Mouse (Mus musculus) limb, embryonic 15.5 days (tissue): ENCODE measurements around the gene Xdh. TPM values are rescaled to one million over a fixed set of nuclear protein-coding genes. Genes with fewer than 3 reads are reported as not detected.

ENCODE experiments used
- ATAC-seq: fragments of 200-750 bp; cut with Nextera tagmentation; 2 replicates; pipeline ENCODE4 v1.8.0; 2017; ENCODE audit warnings: low read depth, moderate TSS enrichment; ENCODE audit not compliant: insufficient number of reproducible peaks, low FRiP score, low TSS enrichment
- H3K27ac ChIP-seq: fragments of 300-500 bp; sonication (generic); 2 replicates; pipeline ENCODE4 v1.5.1; 2015; ENCODE audit warnings: moderate library complexity, mild to moderate bottlenecking, inconsistent platforms
- H3K27me3 ChIP-seq: fragments of 300-500 bp; sonication (generic); 2 replicates; pipeline ENCODE4 v1.6.1; 2015; ENCODE audit warnings: inconsistent platforms
- H3K36me3 ChIP-seq: fragments of 300-500 bp; sonication (generic); 2 replicates; pipeline ENCODE4 v1.6.1; 2015; ENCODE audit warnings: inconsistent platforms
- H3K4me1 ChIP-seq: fragments of 300-500 bp; sonication (generic); 2 replicates; pipeline ENCODE4 v1.6.1; 2015; ENCODE audit warnings: inconsistent platforms
- H3K4me2 ChIP-seq: fragments of 300-500 bp; sonication (generic); 2 replicates; pipeline ENCODE4 v1.6.1; 2015; ENCODE audit warnings: mild to moderate bottlenecking, inconsistent platforms
- H3K4me3 ChIP-seq: fragments of 300-500 bp; sonication (generic); 2 replicates; pipeline ENCODE4 v1.5.1; 2015; ENCODE audit warnings: mild to moderate bottlenecking, inconsistent platforms
- H3K9ac ChIP-seq: fragments of 300-500 bp; sonication (generic); 2 replicates; pipeline ENCODE4 v1.6.1; 2015; ENCODE audit warnings: inconsistent platforms
- H3K9me3 ChIP-seq: fragments of 300-500 bp; sonication (generic); 2 replicates; pipeline ENCODE4 v1.6.1; 2016; ENCODE audit warnings: inconsistent platforms
- WGBS: fragments of 180-500 bp; shearing (Covaris S2); methylation state at CpG from one replicate; pipeline ENCODE4 v1.1.7; 2015; 5-methylcytosine and 5-hydroxymethylcytosine counted together
- polyA plus RNA-seq: library from polyadenylated mRNA; unstranded; fragments of >200 nt; fragmentation: Nextera tagmentation; extraction: Ambion mirVana; gene quantifications from 2 replicates; pipeline ENCODE4 v1.2.1, GENCODE M21; 2015

The Xdh gene
- 1.2 and 1.5 TPM in 2 replicates for polyA plus RNA-seq

GRCm38 (mm10) chr17:73950062-73950735, at the start of gene Xdh:
Xdh (minus strand) TSS chr17:73950196.
- 69% methylated on average over 13 of the region's 13 CpGs for WGBS
- Histone ChIP-seq H3K4me1 (no peaks in the 10 kb centered on the region), H3K4me3 (no peak within 1 kb of the TSS), H3K4me2 (no peak within 1 kb of the TSS), H3K36me3 (no peaks in the 10 kb centered on the region), H3K9me3 (no peaks in the 10 kb centered on the region), H3K9ac (no peak within 1 kb of the TSS), H3K27ac (no peak within 1 kb of the TSS), H3K27me3 (no peaks in the 10 kb centered on the region)
- no peak for ATAC-seq

GRCm38 (mm10) chr17:73995907-73996645, 46.1 kb upstream of the Xdh start:
- Histone ChIP-seq H3K27ac (no peak overlapping the region), H3K9ac (no peak overlapping the region), H3K27me3 (no peaks in the 10 kb centered on the region), H3K9me3 (no peaks in the 10 kb centered on the region), H3K36me3 (no peaks in the 10 kb centered on the region), H3K4me1 (no peaks in the 10 kb centered on the region), H3K4me2 (no peak overlapping the region), H3K4me3 (no peak overlapping the region)
- ATAC-seq: no peak
- WGBS: 83% methylated on average over 13 of the region's 13 CpGs

GRCm38 (mm10) chr17:73991264-73991663, 41.3 kb upstream of the Xdh start:
- WGBS: 88% methylated on average over 4 of the region's 4 CpGs
- H3K27ac ChIP-seq: no peak overlapping the region

GRCm38 (mm10) chr17:73986571-73986970, 36.6 kb upstream of the Xdh start:
- no peak for ATAC-seq
- no peaks in the 10 kb centered on the region for H3K9me3 ChIP-seq
- H3K9ac ChIP-seq: no peak overlapping the region
- H3K4me3 ChIP-seq: no peak overlapping the region
- H3K27ac ChIP-seq: no peak overlapping the region
- 63% methylated on average over 2 of the region's 2 CpGs for WGBS
- H3K4me1 ChIP-seq: peaks cover 4% of the 10 kb centered on the region; the same call in 1 of the 2 replicates
- no peaks in the 10 kb centered on the region for H3K36me3 ChIP-seq
- H3K27me3 ChIP-seq: no peaks in the 10 kb centered on the region
- H3K4me2 ChIP-seq: no peak overlapping the region

More at GRCm38 (mm10) chr17:73991264-73991663, 41.3 kb upstream of the Xdh start:
- ATAC-seq: no peak
- no peaks in the 10 kb centered on the region for H3K4me1 ChIP-seq
- H3K27me3 ChIP-seq: no peaks in the 10 kb centered on the region
- no peak overlapping the region for H3K9ac ChIP-seq
- H3K9me3 ChIP-seq: no peaks in the 10 kb centered on the region
- no peak overlapping the region for H3K4me3 ChIP-seq
- H3K4me2 ChIP-seq: no peak overlapping the region
- no peaks in the 10 kb centered on the region for H3K36me3 ChIP-seq

GRCm38 (mm10) chr17:73985936-73986335, 35.9 kb upstream of the Xdh start:
- ATAC-seq: no peak
- Histone ChIP-seq H3K4me3 (no peak overlapping the region), H3K36me3 (no peaks in the 10 kb centered on the region), H3K9me3 (no peaks in the 10 kb centered on the region), H3K27ac (no peak overlapping the region), H3K9ac (no peak overlapping the region), H3K27me3 (no peaks in the 10 kb centered on the region), H3K4me1 (peaks cover 4% of the 10 kb centered on the region; the same call in 1 of the 2 replicates), H3K4me2 (no peak overlapping the region)
- WGBS: 90% methylated on average over 4 of the region's 4 CpGs

GRCm38 (mm10) chr17:73984508-73984907, 34.5 kb upstream of the Xdh start:
- Histone ChIP-seq H3K36me3 (no peaks in the 10 kb centered on the region), H3K9ac (no peak overlapping the region), H3K9me3 (no peaks in the 10 kb centered on the region), H3K27ac (no peak overlapping the region), H3K4me3 (no peak overlapping the region), H3K4me1 (peaks cover 4% of the 10 kb centered on the region; the same call in 1 of the 2 replicates), H3K4me2 (no peak overlapping the region), H3K27me3 (no peaks in the 10 kb centered on the region)
- 6% methylated on average over 4 of the region's 4 CpGs for WGBS
- no peak for ATAC-seq

GRCm38 (mm10) chr17:73982871-73983270, 32.9 kb upstream of the Xdh start:
- no peak overlapping the region for H3K9ac ChIP-seq
- no peak overlapping the region for H3K4me2 ChIP-seq
- 76% methylated on average over 1 of the region's 1 CpGs for WGBS
- no peaks in the 10 kb centered on the region for H3K9me3 ChIP-seq
- H3K4me3 ChIP-seq: no peak overlapping the region
- H3K27ac ChIP-seq: no peak overlapping the region
- no peaks in the 10 kb centered on the region for H3K27me3 ChIP-seq
- no peak for ATAC-seq
- no peaks in the 10 kb centered on the region for H3K36me3 ChIP-seq
- H3K4me1 ChIP-seq: peaks cover 4% of the 10 kb centered on the region; the same call in 1 of the 2 replicates

- no peak for ATAC-seq
- Histone ChIP-seq H3K9me3 (no peaks in the 10 kb centered on the region), H3K27me3 (no peaks in the 10 kb centered on the region), H3K36me3 (no peaks in the 10 kb centered on the region), H3K27ac (no peak overlapping the region), H3K4me3 (no peak overlapping the region), H3K4me2 (no peak overlapping the region), H3K9ac (no peak overlapping the region), H3K4me1 (no peaks in the 10 kb centered on the region)
Measured at GRCm38 (mm10) chr17:73976066-73976465, 26.1 kb upstream of the Xdh start.

GRCm38 (mm10) chr17:73972648-73973047, 22.7 kb upstream of the Xdh start:
- H3K4me1 ChIP-seq: no peaks in the 10 kb centered on the region
- H3K27me3 ChIP-seq: no peaks in the 10 kb centered on the region
- no peak overlapping the region for H3K4me3 ChIP-seq
- no peaks in the 10 kb centered on the region for H3K36me3 ChIP-seq
- no peak for ATAC-seq
- WGBS: 89% methylated on average over 11 of the region's 11 CpGs
- H3K9ac ChIP-seq: no peak overlapping the region
- no peak overlapping the region for H3K27ac ChIP-seq
- H3K4me2 ChIP-seq: no peak overlapping the region
- no peaks in the 10 kb centered on the region for H3K9me3 ChIP-seq

- H3K9me3 ChIP-seq: no peaks in the 10 kb centered on the region
- H3K4me2 ChIP-seq: no peak overlapping the region
- no peak overlapping the region for H3K9ac ChIP-seq
- ATAC-seq: no peak
- no peak overlapping the region for H3K27ac ChIP-seq
- no peak overlapping the region for H3K4me3 ChIP-seq
- WGBS: 69% methylated on average over 4 of the region's 4 CpGs
- no peaks in the 10 kb centered on the region for H3K36me3 ChIP-seq
- no peaks in the 10 kb centered on the region for H3K27me3 ChIP-seq
- H3K4me1 ChIP-seq: no peaks in the 10 kb centered on the region
Measured at GRCm38 (mm10) chr17:73971291-73971690, 21.3 kb upstream of the Xdh start.

GRCm38 (mm10) chr17:73970361-73971027, 20.5 kb upstream of the Xdh start:
- WGBS: 50% methylated on average over 3 of the region's 3 CpGs
- no peak overlapping the region for H3K4me2 ChIP-seq
- no peak overlapping the region for H3K4me3 ChIP-seq
- H3K27me3 ChIP-seq: no peaks in the 10 kb centered on the region
- no peaks in the 10 kb centered on the region for H3K4me1 ChIP-seq
- H3K9ac ChIP-seq: no peak overlapping the region
- H3K9me3 ChIP-seq: no peaks in the 10 kb centered on the region
- no peak overlapping the region for H3K27ac ChIP-seq
- H3K36me3 ChIP-seq: no peaks in the 10 kb centered on the region
- peak; percentile 74; the same call in 1 of the 2 replicates for ATAC-seq

GRCm38 (mm10) chr17:73964856-73965255, 14.9 kb upstream of the Xdh start:
- 88% methylated on average over 9 of the region's 9 CpGs for WGBS
- Histone ChIP-seq H3K4me3 (no peak overlapping the region), H3K27ac (no peak overlapping the region), H3K4me1 (peaks cover 13% of the 10 kb centered on the region), H3K9ac (no peak overlapping the region), H3K36me3 (no peaks in the 10 kb centered on the region), H3K9me3 (no peaks in the 10 kb centered on the region), H3K4me2 (no peak overlapping the region), H3K27me3 (no peaks in the 10 kb centered on the region)
- ATAC-seq: no peak
